Mouse (Mus musculus): ENCODE measurements around the gene Gamt. TPM values are rescaled to one million over a fixed set of nuclear protein-coding genes. Genes with fewer than 3 reads are reported as not detected.
A peak's percentile ranks its signal among the peaks of the same experiment; 100 is the strongest.
"Not testable (repeated sequence)": the region's sequence is repeated elsewhere in the genome, so short reads cannot be mapped to it uniquely, and the experiment has no call there.

Gene Gamt
- polyA plus RNA-seq, 1 experiment from 2014 or later: 16.8 TPM

GRCm38 (mm10) chr10:80238306-80238705 is 22.5 kb downstream of the Gamt start:
- H3K4me3 ChIP-seq: no peak overlapping the region
- H3K4me2 ChIP-seq: no peak overlapping the region
- WGBS: 74% methylated on average over 3 of the region's 3 CpGs
- peaks cover 51% of the 10 kb centered on the region for H3K36me3 ChIP-seq (replicated peaks)
- no peak overlapping the region for H3K27ac ChIP-seq
- H3K4me1 ChIP-seq: peaks cover 18% of the 10 kb centered on the region
- H3K9me3 ChIP-seq: no peaks in the 10 kb centered on the region
- no peak for ATAC-seq (replicated peaks)
- H3K9ac ChIP-seq: no peak overlapping the region
- no peaks in the 10 kb centered on the region for H3K27me3 ChIP-seq (replicated peaks)

GRCm38 (mm10) chr10:80237020-80237419 is 23.8 kb downstream of the Gamt start:
- H3K27me3 ChIP-seq (replicated peaks): no peaks in the 10 kb centered on the region
- H3K4me3 ChIP-seq: no peak overlapping the region
- H3K36me3 ChIP-seq (replicated peaks): peaks cover 41% of the 10 kb centered on the region
- peaks cover 29% of the 10 kb centered on the region for H3K4me1 ChIP-seq
- WGBS: 80% methylated on average over 4 of the region's 4 CpGs
- H3K9ac ChIP-seq: no peak overlapping the region
- no peaks in the 10 kb centered on the region for H3K9me3 ChIP-seq
- no peak overlapping the region for H3K4me2 ChIP-seq
- no peak overlapping the region for H3K27ac ChIP-seq
- no peak for ATAC-seq (replicated peaks)

- no peak overlapping the region for H3K4me3 ChIP-seq
- H3K4me1 ChIP-seq: peaks cover 30% of the 10 kb centered on the region
- H3K9ac ChIP-seq: no peak overlapping the region
- H3K27me3 ChIP-seq (replicated peaks): no peaks in the 10 kb centered on the region
- H3K4me2 ChIP-seq: peak overlapping the region; percentile 39
- H3K27ac ChIP-seq: no peak overlapping the region
- ATAC-seq (replicated peaks): no peak
- peaks cover 41% of the 10 kb centered on the region for H3K36me3 ChIP-seq (replicated peaks)
- no peaks in the 10 kb centered on the region for H3K9me3 ChIP-seq
- WGBS: 85% methylated on average over 13 of the region's 13 CpGs
These were observed 24.5 kb downstream of the Gamt start for GRCm38 (mm10) chr10:80236145-80236825.

GRCm38 (mm10) chr10:80227877-80228775 is 32.7 kb downstream of the Gamt start:
- H3K4me2 ChIP-seq: peak overlapping the region; percentile 94
- no peaks in the 10 kb centered on the region for H3K9me3 ChIP-seq
- H3K4me1 ChIP-seq: peaks cover 59% of the 10 kb centered on the region
- 30% methylated on average over 15 of the region's 15 CpGs for WGBS
- H3K4me3 ChIP-seq: peak overlapping the region; percentile 75
- H3K36me3 ChIP-seq (replicated peaks): no peaks in the 10 kb centered on the region; the same call in 1 of the 2 replicates
- H3K27me3 ChIP-seq (replicated peaks): no peaks in the 10 kb centered on the region
- no peak for ATAC-seq (replicated peaks)
- peak overlapping the region; percentile 97 for H3K27ac ChIP-seq
- peak overlapping the region; percentile 88 for H3K9ac ChIP-seq

- Histone ChIP-seq H3K9me3 (no peaks in the 10 kb centered on the region), H3K9ac (peak overlapping the region; percentile 88)
- 5% methylated on average over 10 of the region's 10 CpGs for WGBS
These were observed 33.7 kb downstream of the Gamt start for GRCm38 (mm10) chr10:80227166-80227539.

GRCm38 (mm10) chr10:80226416-80227165 is 34.2 kb downstream of the Gamt start, which contains the start of gene Mum1:
Gene Mum1 (plus strand): TSS chr10:80226434.
- Histone ChIP-seq H3K27me3 (replicated peaks) (no peaks in the 10 kb centered on the region), H3K4me2 (peak within 1 kb of the TSS; percentile 94), H3K27ac (peak within 1 kb of the TSS; percentile 97), H3K4me1 (peaks cover 44% of the 10 kb centered on the region), H3K9ac (peak within 1 kb of the TSS; percentile 88), H3K36me3 (replicated peaks) (no peaks in the 10 kb centered on the region; the same call in 1 of the 2 replicates), H3K9me3 (no peaks in the 10 kb centered on the region), H3K4me3 (peak within 1 kb of the TSS; percentile 75)
- WGBS: under 1% methylated on average over 60 of the region's 75 CpGs
- ATAC-seq (replicated peaks): peak; percentile 97

More at GRCm38 (mm10) chr10:80227166-80227539, 33.7 kb downstream of the Gamt start:
- ATAC-seq (replicated peaks): peak; percentile 13; the same call in 1 of the 2 replicates
- H3K4me2 ChIP-seq: peak overlapping the region; percentile 94
- H3K27ac ChIP-seq: peak overlapping the region; percentile 97
- no peaks in the 10 kb centered on the region for H3K27me3 ChIP-seq (replicated peaks)
- H3K4me3 ChIP-seq: peak overlapping the region; percentile 75
- peaks cover 50% of the 10 kb centered on the region for H3K4me1 ChIP-seq
- no peaks in the 10 kb centered on the region; the same call in 1 of the 2 replicates for H3K36me3 ChIP-seq (replicated peaks)

GRCm38 (mm10) chr10:80226071-80226415 is 34.8 kb downstream of the Gamt start:
- WGBS: under 1% methylated on average over 14 of the region's 14 CpGs
- H3K27me3 ChIP-seq (replicated peaks): no peaks in the 10 kb centered on the region
- no peaks in the 10 kb centered on the region; the same call in 1 of the 2 replicates for H3K36me3 ChIP-seq (replicated peaks)
- ATAC-seq (replicated peaks): no peak
- H3K4me3 ChIP-seq: peak overlapping the region; percentile 75
- peak overlapping the region; percentile 97 for H3K27ac ChIP-seq
- H3K4me2 ChIP-seq: peak overlapping the region; percentile 94
- peaks cover 43% of the 10 kb centered on the region for H3K4me1 ChIP-seq
- H3K9ac ChIP-seq: peak overlapping the region; percentile 88
- no peaks in the 10 kb centered on the region for H3K9me3 ChIP-seq

- not testable (repeated sequence) for ATAC-seq (replicated peaks); H3K4me3 ChIP-seq; H3K4me2 ChIP-seq; H3K36me3 ChIP-seq (replicated peaks); H3K9ac ChIP-seq; H3K27me3 ChIP-seq (replicated peaks); H3K9me3 ChIP-seq; H3K27ac ChIP-seq
- H3K4me1 ChIP-seq: peaks cover 21% of the 10 kb centered on the region
- 94% methylated on average over 2 of the region's 2 CpGs for WGBS
These were observed 37.7 kb downstream of the Gamt start for GRCm38 (mm10) chr10:80223137-80223536.

GRCm38 (mm10) chr10:80220676-80221075 is 40.1 kb downstream of the Gamt start:
- H3K4me1 ChIP-seq: peaks cover 4% of the 10 kb centered on the region

GRCm38 (mm10) chr10:80215048-80215772 is 45.6 kb downstream of the Gamt start:
- peaks cover 10% of the 10 kb centered on the region for H3K4me1 ChIP-seq
- peak overlapping the region; percentile 68 for H3K27ac ChIP-seq
- H3K4me2 ChIP-seq: no peak overlapping the region
- peak overlapping the region; percentile 22; the same call in 1 of the 2 replicates for H3K9ac ChIP-seq
- H3K4me3 ChIP-seq: no peak overlapping the region
- no peaks in the 10 kb centered on the region for H3K27me3 ChIP-seq (replicated peaks)
- ATAC-seq (replicated peaks): peak; percentile 60
- H3K36me3 ChIP-seq (replicated peaks): no peaks in the 10 kb centered on the region
- WGBS: 11% methylated on average over 16 of the region's 16 CpGs
- no peaks in the 10 kb centered on the region for H3K9me3 ChIP-seq

More at GRCm38 (mm10) chr10:80220676-80221075, 40.1 kb downstream of the Gamt start:
- no peak for ATAC-seq (replicated peaks)
- Histone ChIP-seq H3K36me3 (replicated peaks) (no peaks in the 10 kb centered on the region), H3K9ac (no peak overlapping the region), H3K9me3 (no peaks in the 10 kb centered on the region), H3K27me3 (replicated peaks) (no peaks in the 10 kb centered on the region), H3K4me2 (no peak overlapping the region), H3K27ac (no peak overlapping the region), H3K4me3 (no peak overlapping the region)
- 44% methylated on average over 6 of the region's 9 CpGs for WGBS

- peaks cover 37% of the 10 kb centered on the region for H3K4me1 ChIP-seq
- H3K9me3 ChIP-seq; H3K4me3 ChIP-seq; H3K9ac ChIP-seq; ATAC-seq (replicated peaks); H3K27me3 ChIP-seq (replicated peaks); H3K36me3 ChIP-seq (replicated peaks); H3K4me2 ChIP-seq; H3K27ac ChIP-seq: not testable (repeated sequence)
- 72% methylated on average over 7 of the region's 7 CpGs for WGBS
These were observed 49.2 kb downstream of the Gamt start for GRCm38 (mm10) chr10:80211547-80212103.

Measured in midbrain, embryonic 15.5 days (tissue).